Mouse (Mus musculus): Measurements from ENCODE around the gene Areg.

The Areg gene

DNA sequence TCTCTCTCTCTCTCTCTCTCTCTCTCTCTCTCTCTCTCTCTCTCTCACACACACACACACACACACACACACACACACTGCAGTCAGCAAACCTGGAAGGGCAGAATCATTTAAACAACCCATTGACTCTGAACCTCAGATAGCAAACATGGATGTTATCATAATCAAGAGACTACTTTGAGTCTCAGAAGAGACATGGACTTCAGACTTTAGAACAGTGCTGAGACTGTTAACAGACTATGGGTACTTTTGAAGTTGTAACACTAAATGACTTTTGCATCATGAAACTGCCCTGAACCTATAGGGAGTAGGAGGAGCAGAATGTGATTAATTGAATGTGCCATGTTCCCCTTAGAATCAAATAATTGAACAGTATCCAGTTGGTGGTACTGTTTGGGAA lies 37.0 kb downstream of the Areg start:
- no peak for DNase-seq

GRCm38 (mm10) chr5:91194572-91194971 lies 55.2 kb downstream of the Areg start:
- DNase-seq: no peak
